Mouse (Mus musculus) MEL (cell line): ENCODE data around the gene Strbp.

Experiments used
- CHD1 ChIP-seq: IDR thresholded peaks from 2 replicates; pipeline ENCODE4 v1.6.1; 2012; ENCODE audit warnings: low read depth, mild to moderate bottlenecking, inconsistent platforms, low read length, improper control_type of control experiment
- CTCF ChIP-seq, 3 experiments: IDR thresholded peaks in 2 of 3; conservative IDR thresholded peaks in 1 of 3; 2 replicates each; pipeline ENCODE4 v1.5.1; 2011 to 2012; ENCODE audit warnings: low read length in 3 of 3, low read depth in 2 of 3, mild to moderate bottlenecking in 2 of 3, improper control_type of control experiment in 1 of 3, inconsistent platforms in 1 of 3, mixed read lengths in 1 of 3, moderate library complexity in 1 of 3; ENCODE audit not compliant: control insufficient read depth in 1 of 3, insufficient read depth in 1 of 3, poor library complexity in 1 of 3, severe bottlenecking in 1 of 3
- ETS1 ChIP-seq: IDR thresholded peaks from 2 replicates; pipeline ENCODE4 v1.6.1; 2012; ENCODE audit warnings: low read depth, mild to moderate bottlenecking, inconsistent platforms, low read length, improper control_type of control experiment, moderate library complexity
- JUND ChIP-seq: IDR thresholded peaks from 2 replicates; pipeline ENCODE4 v1.6.1; 2011; ENCODE audit warnings: low read depth, mild to moderate bottlenecking, improper control_type of control experiment, low read length
- MYC ChIP-seq: IDR thresholded peaks from 2 replicates; pipeline ENCODE4 v1.6.1; 2011; ENCODE audit warnings: low read depth, mild to moderate bottlenecking, low read length, improper control_type of control experiment, moderate library complexity
- POLR2A ChIP-seq, 2 experiments: IDR thresholded peaks; 2 replicates each; pipeline ENCODE4 v1.6.1; 2011 to 2012; ENCODE audit warnings: low read length in 2 of 2, mild to moderate bottlenecking in 2 of 2, control low read depth in 1 of 2, improper control_type of control experiment in 1 of 2, low read depth in 1 of 2, moderate library complexity in 1 of 2; ENCODE audit not compliant: control insufficient read depth in 1 of 2, insufficient read depth in 1 of 2, poor library complexity in 1 of 2
- SMC3 ChIP-seq: IDR thresholded peaks from 2 replicates; pipeline ENCODE4 v1.6.1; 2011; ENCODE audit warnings: low read depth, low read length, improper control_type of control experiment
- TAL1 ChIP-seq: IDR thresholded peaks from 2 replicates; pipeline ENCODE4 v1.6.1; 2012; ENCODE audit warnings: mild to moderate bottlenecking, inconsistent platforms, low read length, moderate library complexity, mixed read lengths
- USF1 ChIP-seq: IDR thresholded peaks from 2 replicates; pipeline ENCODE4 v1.6.1; 2014; ENCODE audit warnings: low read depth, mild to moderate bottlenecking, inconsistent platforms, low read length, improper control_type of control experiment, moderate library complexity
- ZC3H11A ChIP-seq: IDR thresholded peaks from 2 replicates; pipeline ENCODE4 v1.6.1; 2012; ENCODE audit warnings: low read depth, mild to moderate bottlenecking, inconsistent platforms, low read length, improper control_type of control experiment

DNA sequence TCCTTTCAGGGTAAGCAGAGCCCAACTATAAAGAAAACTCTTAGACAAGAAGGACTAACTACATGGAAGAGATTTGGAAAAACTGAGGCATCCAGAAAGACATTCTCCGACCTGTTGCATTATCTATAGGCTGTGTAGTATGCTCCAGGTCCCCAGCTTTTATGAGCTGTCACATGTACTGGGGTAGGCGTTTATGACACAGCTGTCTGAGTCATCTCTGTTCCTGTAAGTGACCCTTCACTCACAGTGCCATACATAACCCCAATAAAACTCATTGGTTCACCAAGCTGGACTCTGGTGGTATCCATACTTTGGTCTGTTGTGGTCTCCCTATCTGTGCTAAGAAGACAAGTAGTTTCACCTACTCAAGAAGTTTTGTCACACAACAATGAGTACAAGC lies 80.3 kb downstream of the Strbp start:
- TF ChIP-seq MYC (no peak), JUND (no peak), POLR2A (IDR thresholded peaks at IDR 0.05; ENCODE audit: control insufficient read depth in 1 of 2, insufficient read depth in 1 of 2, low read depth in 1 of 2, low read length in 2 of 2, poor library complexity in 1 of 2) (no peak), SMC3 (no peak), CTCF (IDR thresholded peaks at IDR 0.05 in 2 of 3, conservative IDR thresholded peaks at IDR 0.05 in 1 of 3; ENCODE audit: control insufficient read depth in 1 of 3, insufficient read depth in 1 of 3, low read depth in 2 of 3, low read length in 3 of 3, poor library complexity in 1 of 3, severe bottlenecking in 1 of 3) (no peak), CHD1 (no peak), ETS1 (no peak), USF1 (no peak), ZC3H11A (no peak), TAL1 (no peak)
